Mouse (Mus musculus) forebrain, embryonic 11.5 days (tissue): ENCODE measurements around the gene Gm20388. TPM values are rescaled to one million over a fixed set of nuclear protein-coding genes. Genes with fewer than 3 reads are reported as not detected.

Source experiments
- ATAC-seq: fragments of 200-750 bp; cut with Nextera tagmentation; replicated peaks from 2 replicates; pipeline ENCODE4 v1.8.0; 2017; ENCODE audit warnings: moderate TSS enrichment; ENCODE audit not compliant: low FRiP score
- DNase-seq: peaks from one replicate; pipeline ENCODE4 v3.0.0-alpha.2; 2017; ENCODE audit warnings: low spot score
- H3K27ac ChIP-seq: fragments of 300-500 bp; sonication (generic); 2 replicates; pipeline ENCODE4 v1.5.1; 2014; ENCODE audit warnings: low read depth, low read length
- H3K27me3 ChIP-seq: fragments of 300-500 bp; sonication (generic); 2 replicates; pipeline ENCODE4 v1.6.1; 2014; ENCODE audit warnings: mild to moderate bottlenecking, low read length, mixed read lengths; ENCODE audit not compliant: control insufficient read depth, insufficient read depth
- H3K36me3 ChIP-seq: fragments of 300-500 bp; sonication (generic); 2 replicates; pipeline ENCODE4 v1.6.1; 2014; ENCODE audit warnings: mild to moderate bottlenecking, low read length, moderate library complexity, mixed read lengths; ENCODE audit not compliant: control insufficient read depth, insufficient read depth
- H3K4me1 ChIP-seq: fragments of 300-500 bp; sonication (generic); replicated peaks from 2 replicates; pipeline ENCODE4 v1.6.1; 2014; ENCODE audit warnings: low read length, mixed read lengths; ENCODE audit not compliant: control insufficient read depth, insufficient read depth
- H3K4me2 ChIP-seq: fragments of 300-500 bp; sonication (generic); 2 replicates; pipeline ENCODE4 v1.6.1; 2014; ENCODE audit warnings: low read depth, mild to moderate bottlenecking, low read length, moderate library complexity, mixed read lengths; ENCODE audit not compliant: severe bottlenecking
- H3K4me3 ChIP-seq: fragments of 300-500 bp; sonication (generic); 2 replicates; pipeline ENCODE4 v1.5.1; 2014; ENCODE audit warnings: low read depth, low read length
- H3K9ac ChIP-seq: fragments of 300-500 bp; sonication (generic); 2 replicates; pipeline ENCODE4 v1.6.1; 2014; ENCODE audit warnings: low read length
- H3K9me3 ChIP-seq: fragments of 300-500 bp; sonication (generic); 2 replicates; pipeline ENCODE4 v1.6.1; 2016; ENCODE audit warnings: low read length, mixed read lengths; ENCODE audit not compliant: control insufficient read depth
- WGBS: fragments of 180-500 bp; shearing (Covaris S2); extraction: QIAGEN DNeasy Blood & Tissue Kit; methylation state at CpG from one replicate; pipeline ENCODE4 v1.1.7; 2014; 5-methylcytosine and 5-hydroxymethylcytosine counted together
- polyA plus RNA-seq: library from polyadenylated mRNA; unstranded; fragments of >200 nt; fragmentation: Nextera tagmentation; extraction: Ambion mirVana; gene quantifications from 2 replicates; pipeline ENCODE4 v1.2.1, GENCODE M21; 2014

Gm20388 gene
- polyA plus RNA-seq, 1 experiment from 2014 or later, result not detected

- no peak overlapping the region for H3K4me3 ChIP-seq
- 73% methylated on average over 5 of the region's 5 CpGs for WGBS
- H3K9me3 ChIP-seq, result no peaks in the 10 kb centered on the region
- H3K27me3 ChIP-seq, result no peaks in the 10 kb centered on the region
- H3K9ac ChIP-seq, result no peak overlapping the region
- no peak for DNase-seq
- H3K4me1 ChIP-seq, result no peaks in the 10 kb centered on the region
- no peak for ATAC-seq
- no peaks in the 10 kb centered on the region for H3K36me3 ChIP-seq
- no peak overlapping the region for H3K4me2 ChIP-seq
- no peak overlapping the region for H3K27ac ChIP-seq
Observed at GRCm38 (mm10) chr8:121678696-121679095, 1768.1 kb downstream of the Gm20388 start.

- Histone ChIP-seq H3K4me1 (no peaks in the 10 kb centered on the region), H3K9me3 (no peaks in the 10 kb centered on the region), H3K27ac (no peak overlapping the region), H3K9ac (no peak overlapping the region), H3K4me2 (no peak overlapping the region), H3K27me3 (no peaks in the 10 kb centered on the region), H3K4me3 (no peak overlapping the region), H3K36me3 (no peaks in the 10 kb centered on the region)
- DNase-seq (no peak), ATAC-seq (no peak)
- WGBS, result 82% methylated on average over 4 of the region's 4 CpGs
Observed at GRCm38 (mm10) chr8:121680896-121681295, 1770.3 kb downstream of the Gm20388 start.

- H3K4me2 ChIP-seq, result no peak overlapping the region
- H3K9me3 ChIP-seq, result no peaks in the 10 kb centered on the region
- H3K9ac ChIP-seq, result no peak overlapping the region
- no peaks in the 10 kb centered on the region for H3K27me3 ChIP-seq
- H3K36me3 ChIP-seq, result no peaks in the 10 kb centered on the region
- no peak for DNase-seq
- 67% methylated on average over 10 of the region's 10 CpGs for WGBS
- H3K27ac ChIP-seq, result no peak overlapping the region
- H3K4me3 ChIP-seq, result no peak overlapping the region
- H3K4me1 ChIP-seq, result no peaks in the 10 kb centered on the region
- ATAC-seq, result no peak
Observed at GRCm38 (mm10) chr8:121681457-121681856, 1770.8 kb downstream of the Gm20388 start.

- WGBS, result 79% methylated on average over 10 of the region's 10 CpGs
- no peak overlapping the region for H3K9ac ChIP-seq
- ATAC-seq (no peak), DNase-seq (no peak)
- H3K9me3 ChIP-seq, result no peaks in the 10 kb centered on the region
- H3K36me3 ChIP-seq, result no peaks in the 10 kb centered on the region
- H3K4me3 ChIP-seq, result no peak overlapping the region
- H3K27ac ChIP-seq, result no peak overlapping the region
- H3K4me1 ChIP-seq, result peaks cover 6% of the 10 kb centered on the region; the same call in 1 of the 2 replicates
- H3K27me3 ChIP-seq, result no peaks in the 10 kb centered on the region
- H3K4me2 ChIP-seq, result no peak overlapping the region
Observed at GRCm38 (mm10) chr8:121683083-121683832, 1772.6 kb downstream of the Gm20388 start.

GRCm38 (mm10) chr8:121685419-121685818 is 1774.8 kb downstream of the Gm20388 start:
- Histone ChIP-seq H3K4me3 (no peak overlapping the region), H3K9me3 (no peaks in the 10 kb centered on the region), H3K36me3 (no peaks in the 10 kb centered on the region), H3K27ac (no peak overlapping the region), H3K4me2 (no peak overlapping the region), H3K9ac (no peak overlapping the region), H3K27me3 (no peaks in the 10 kb centered on the region), H3K4me1 (peaks cover 6% of the 10 kb centered on the region; the same call in 1 of the 2 replicates)
- DNase-seq (peak; percentile 70), ATAC-seq (no peak)
- WGBS, result 20% methylated on average over 4 of the region's 4 CpGs

GRCm38 (mm10) chr8:121687455-121688161 is 1777.0 kb downstream of the Gm20388 start:
- H3K36me3 ChIP-seq, result no peaks in the 10 kb centered on the region
- no peak overlapping the region for H3K4me2 ChIP-seq
- H3K9me3 ChIP-seq, result no peaks in the 10 kb centered on the region
- H3K27me3 ChIP-seq, result no peaks in the 10 kb centered on the region
- DNase-seq (no peak), ATAC-seq (0 out of 2 replicates have a peak, but pooled peaks have one; percentile 33)
- H3K27ac ChIP-seq, result 0 out of 2 replicates have a peak overlapping the region, but pooled peaks have one; percentile 10
- peaks cover 6% of the 10 kb centered on the region; the same call in 1 of the 2 replicates for H3K4me1 ChIP-seq
- H3K9ac ChIP-seq, result no peak overlapping the region
- no peak overlapping the region for H3K4me3 ChIP-seq
- 51% methylated on average over 14 of the region's 14 CpGs for WGBS

- Histone ChIP-seq H3K9me3 (no peaks in the 10 kb centered on the region), H3K9ac (no peak overlapping the region), H3K4me1 (peaks cover 6% of the 10 kb centered on the region; the same call in 1 of the 2 replicates), H3K27me3 (no peaks in the 10 kb centered on the region), H3K4me2 (no peak overlapping the region), H3K27ac (no peak overlapping the region), H3K4me3 (no peak overlapping the region), H3K36me3 (no peaks in the 10 kb centered on the region)
- DNase-seq, result no peak
- WGBS, result 39% methylated on average over 5 of the region's 5 CpGs
- ATAC-seq, result no peak
Observed at GRCm38 (mm10) chr8:121688496-121688895, 1777.9 kb downstream of the Gm20388 start.

DNA sequence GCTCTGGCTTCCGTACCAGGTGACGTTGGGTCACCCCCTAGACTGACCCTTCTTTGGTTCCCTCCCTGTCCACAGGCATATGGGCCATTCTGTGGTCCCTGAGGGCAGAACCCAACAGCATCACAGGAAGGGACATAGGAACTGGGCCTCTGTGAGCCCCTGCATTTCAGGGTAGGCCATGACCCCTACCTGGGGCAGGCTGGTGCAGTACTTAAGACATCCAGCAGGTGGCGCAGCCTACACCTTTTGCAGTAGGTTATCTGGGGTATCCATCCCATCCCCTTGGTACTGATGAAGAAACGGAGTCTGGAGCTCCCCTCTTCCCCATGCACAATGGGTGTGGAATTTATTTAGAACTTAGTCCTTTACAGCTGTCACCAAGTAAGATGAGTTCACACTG is 1783.8 kb downstream of the Gm20388 start:
- no peak overlapping the region for H3K4me2 ChIP-seq
- ATAC-seq, result no peak
- H3K4me1 ChIP-seq, result peaks cover 11% of the 10 kb centered on the region
- 52% methylated on average over 4 of the region's 4 CpGs for WGBS
- DNase-seq, result peak; percentile 75
- H3K4me3 ChIP-seq, result no peak overlapping the region
- no peaks in the 10 kb centered on the region for H3K9me3 ChIP-seq
- H3K9ac ChIP-seq, result no peak overlapping the region
- H3K27me3 ChIP-seq, result no peaks in the 10 kb centered on the region
- no peaks in the 10 kb centered on the region for H3K36me3 ChIP-seq
- H3K27ac ChIP-seq, result no peak overlapping the region
